Mouse (Mus musculus) regulatory T cell (primary cell): ENCODE data around the gene Jade1.

Source experiments
- in situ Hi-C: fragments of 300-600 bp; cut with MboI, MseI; formaldehyde crosslinking; loops from one replicate; pipeline ENCODE4 v1.15.1; 2025; ENCODE audit warnings: high pct_unique_total_duplicates

Jade1 gene

GRCm38 (mm10) chr3:41618488-41618887, 63.0 kb downstream of the Jade1 start:
- in situ Hi-C loops: no loop called here

- in situ Hi-C loops: no loop called here
These were observed 65.4 kb downstream of the Jade1 start for GRCm38 (mm10) chr3:41620971-41621370.

- in situ Hi-C loops: no loop called here
These were observed 100.1 kb downstream of the Jade1 start for GRCm38 (mm10) chr3:41655642-41656041.
